Mouse (Mus musculus): ENCODE data around the gene Arhgap22.

GRCm38 (mm10) chr14:33185068-33185800, 28.6 kb upstream of the Arhgap22 start, which contains the start of gene Wdfy4:
- TF ChIP-seq CHD2 (IDR thresholded peaks at IDR 0.05; ENCODE audit: low read length) (peak; percentile 87), CTCF (conservative IDR thresholded peaks at IDR 0.05 in 1 of 2, IDR thresholded peaks at IDR 0.05 in 1 of 2; ENCODE audit: low read depth in 2 of 2, low read length in 2 of 2) (no peak), GABPA (IDR thresholded peaks at IDR 0.05; ENCODE audit: insufficient replicate concordance, low read depth, low read length) (no peak), UBTF (IDR thresholded peaks at IDR 0.05; ENCODE audit: low read depth, low read length) (peak; percentile 59; the same call in 1 of the 2 replicates), POLR2A (IDR thresholded peaks at IDR 0.05; ENCODE audit: low read depth, low read length) (peak; percentile 80), USF2 (conservative IDR thresholded peaks at IDR 0.05; ENCODE audit: low read depth, low read length) (peak; percentile 66), POLR2AphosphoS2 (IDR thresholded peaks at IDR 0.05; ENCODE audit: low read depth, low read length) (no peak), MXI1 (IDR thresholded peaks at IDR 0.05; ENCODE audit: low read depth, low read length) (peak; percentile 94), EP300 (IDR thresholded peaks at IDR 0.05; ENCODE audit: low read length) (peak; percentile 98), CHD1 (IDR thresholded peaks at IDR 0.05; ENCODE audit: low read depth, low read length) (no peak), HCFC1 (IDR thresholded peaks at IDR 0.05; ENCODE audit: low read depth, low read length) (peak; percentile 47; the same call in 1 of the 2 replicates), MEF2A (IDR thresholded peaks at IDR 0.05; ENCODE audit: borderline replicate concordance, low read depth, low read length) (peak; percentile 81; the same call in 1 of the 2 replicates), MAFK (IDR thresholded peaks at IDR 0.05; ENCODE audit: insufficient replicate concordance, low read length) (peak; percentile 73)

All from CH12.LX (cell line).